Mouse (Mus musculus) bone marrow macrophage, adult 2 months (primary cell): ENCODE results near the gene Nrgn.

ENCODE experiments used
- CTCF ChIP-seq: IDR thresholded peaks from 2 replicates; pipeline ENCODE4 v1.5.1; 2012; ENCODE audit warnings: low read depth, mild to moderate bottlenecking, low read length, moderate library complexity
- POLR2A ChIP-seq: IDR thresholded peaks from 2 replicates; pipeline ENCODE4 v1.6.1; 2012; ENCODE audit warnings: mild to moderate bottlenecking, low read depth, low read length, borderline replicate concordance

DNA sequence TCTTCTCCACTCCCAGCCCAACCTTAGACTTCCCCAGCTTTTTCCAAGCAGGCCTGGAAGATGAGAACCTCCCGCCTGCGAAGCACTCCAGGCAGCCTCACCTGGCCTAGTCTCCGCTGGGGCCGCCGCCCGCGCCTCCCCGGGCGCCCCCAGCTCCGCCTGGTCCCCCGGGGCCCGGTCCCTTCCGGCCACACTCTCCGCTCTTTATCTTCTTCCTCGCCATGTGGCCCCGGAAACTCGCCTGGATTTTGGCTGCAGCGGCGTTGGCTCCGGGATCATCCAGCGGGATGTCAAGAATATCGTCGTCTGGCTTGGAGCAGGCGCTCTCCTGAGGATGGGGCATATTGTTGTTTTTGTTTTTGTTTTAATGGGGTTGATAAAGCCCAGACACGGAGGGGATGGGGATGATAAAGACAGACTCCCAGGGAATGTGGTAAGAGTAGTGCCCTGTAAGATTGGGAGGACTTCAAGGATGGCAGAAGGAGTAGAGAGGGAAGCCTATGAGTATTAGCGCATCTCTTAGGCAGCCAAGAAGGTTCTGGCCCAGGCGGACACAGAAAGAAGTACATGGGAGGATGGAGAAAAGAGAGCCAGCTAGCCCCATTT, 6.8 kb downstream of the Nrgn start:
- TF ChIP-seq POLR2A (no peak), CTCF (no peak)
